Mouse (Mus musculus): Measurements from ENCODE around the gene Cadps2. TPM values are rescaled to one million over a fixed set of nuclear protein-coding genes. Genes with fewer than 3 reads are reported as not detected.

The Cadps2 gene
- total and polyA plus RNA-seq, 3 experiments = not detected

- Histone ChIP-seq H3K27ac (ENCODE audit: insufficient read depth, low read depth) (no peak overlapping the region), H3K27me3 (replicated peaks) (no peaks in the 10 kb centered on the region), H3K4me2 (ENCODE audit: insufficient read depth, low read depth, poor library complexity, severe bottlenecking) (no peak overlapping the region), H3K79me2 (replicated peaks; ENCODE audit: control insufficient read depth, extremely low read depth, insufficient read depth, poor library complexity, severe bottlenecking) (no peaks in the 10 kb centered on the region), H3K9me3 (replicated peaks; ENCODE audit: low read length) (no peaks in the 10 kb centered on the region), H3K9ac (ENCODE audit: insufficient read depth, low read depth) (no peak overlapping the region), H3K4me1 (ENCODE audit: control insufficient read depth in 1 of 2, insufficient read depth in 2 of 2) (no peaks in the 10 kb centered on the region), H3K36me3 (replicated peaks in 1 of 2; ENCODE audit: control insufficient read depth in 1 of 2, insufficient read depth in 1 of 2, low read length in 1 of 2) (no peaks in the 10 kb centered on the region), H3K4me3 (replicated peaks in 1 of 3; ENCODE audit: low read depth in 2 of 3, low read length in 2 of 3, poor library complexity in 1 of 3) (no peak overlapping the region)
- TF ChIP-seq BHLHE40 (IDR thresholded peaks at IDR 0.05; ENCODE audit: low read depth, low read length) = no peak
- no peak for TF ChIP-seq MAFK (IDR thresholded peaks at IDR 0.05; ENCODE audit: insufficient replicate concordance, low read length)
- TF ChIP-seq ZC3H11A (IDR thresholded peaks at IDR 0.05; ENCODE audit: low read depth, low read length) = no peak
- TF ChIP-seq MEF2A (IDR thresholded peaks at IDR 0.05; ENCODE audit: borderline replicate concordance, low read depth, low read length) = no peak
- TF ChIP-seq TCF12 (IDR thresholded peaks at IDR 0.05; ENCODE audit: low read depth, low read length) = no peak
- TF ChIP-seq ZMIZ1 (IDR thresholded peaks at IDR 0.05; ENCODE audit: low read depth, low read length) = no peak
- TF ChIP-seq KAT2A (IDR thresholded peaks at IDR 0.05; ENCODE audit: insufficient replicate concordance, low read length) = no peak
- no peak for TF ChIP-seq MYC (IDR thresholded peaks at IDR 0.05; ENCODE audit: low read depth, low read length)
- no peak for TF ChIP-seq MXI1 (IDR thresholded peaks at IDR 0.05; ENCODE audit: low read depth, low read length)
- TF ChIP-seq CHD2 (IDR thresholded peaks at IDR 0.05; ENCODE audit: low read length) = no peak
- no peak for TF ChIP-seq MAX (IDR thresholded peaks at IDR 0.05; ENCODE audit: low read length)
- TF ChIP-seq CTCF (conservative IDR thresholded peaks at IDR 0.05 in 1 of 2, IDR thresholded peaks at IDR 0.05 in 1 of 2; ENCODE audit: low read depth in 2 of 2, low read length in 2 of 2) = no peak
- TF ChIP-seq ZNF384 (IDR thresholded peaks at IDR 0.05; ENCODE audit: low read depth, low read length) = no peak
- TF ChIP-seq E2F4 (IDR thresholded peaks at IDR 0.05; ENCODE audit: insufficient replicate concordance, low read depth, low read length) = no peak
- no peak for TF ChIP-seq UBTF (IDR thresholded peaks at IDR 0.05; ENCODE audit: low read depth, low read length)
- no peak for TF ChIP-seq CHD1 (IDR thresholded peaks at IDR 0.05; ENCODE audit: low read depth, low read length)
- TF ChIP-seq NELFE (IDR thresholded peaks at IDR 0.05; ENCODE audit: low read depth, low read length) = no peak
- TF ChIP-seq HCFC1 (IDR thresholded peaks at IDR 0.05; ENCODE audit: low read depth, low read length) = no peak
- dilution Hi-C loops (cut with MboI; ENCODE audit: extremely low pct_ligation_motif_present, extremely low pct_unique_long_range_greater_than_20kb, low sequenced_read_pairs) = no loop called here
- in situ Hi-C loops (cut with MboI; ENCODE audit: low pct_ligation_motif_present, low pct_unique_long_range_greater_than_20kb, low sequenced_read_pairs) = no loop called here
- no peak for DNase-seq (ENCODE audit: extremely low read depth)
Observed at GRCm38 (mm10) chr6:23360596-23360995, 478.6 kb downstream of the Cadps2 start.

GRCm38 (mm10) chr6:23356141-23356540, 483.1 kb downstream of the Cadps2 start:
- no peak overlapping the region for H3K4me3 ChIP-seq (replicated peaks in 1 of 3; ENCODE audit: low read depth in 2 of 3, low read length in 2 of 3, poor library complexity in 1 of 3)
- H3K9ac ChIP-seq (ENCODE audit: insufficient read depth, low read depth) = no peak overlapping the region
- TF ChIP-seq ZNF384 (IDR thresholded peaks at IDR 0.05; ENCODE audit: low read depth, low read length) = no peak
- TF ChIP-seq POLR2AphosphoS2 (IDR thresholded peaks at IDR 0.05; ENCODE audit: low read depth, low read length) = no peak
- TF ChIP-seq ZC3H11A (IDR thresholded peaks at IDR 0.05; ENCODE audit: low read depth, low read length) = no peak
- TF ChIP-seq TCF12 (IDR thresholded peaks at IDR 0.05; ENCODE audit: low read depth, low read length) = no peak
- TF ChIP-seq KAT2A (IDR thresholded peaks at IDR 0.05; ENCODE audit: insufficient replicate concordance, low read length) = no peak
- TF ChIP-seq TBP (conservative IDR thresholded peaks at IDR 0.05; ENCODE audit: low read depth, low read length) = no peak
- no peak for TF ChIP-seq SMC3 (IDR thresholded peaks at IDR 0.05; ENCODE audit: low read depth, low read length)
- no peak for TF ChIP-seq BHLHE40 (IDR thresholded peaks at IDR 0.05; ENCODE audit: low read depth, low read length)
- TF ChIP-seq POLR2A (IDR thresholded peaks at IDR 0.05; ENCODE audit: low read depth, low read length) = no peak
- TF ChIP-seq CHD2 (IDR thresholded peaks at IDR 0.05; ENCODE audit: low read length) = no peak
- TF ChIP-seq MAFK (IDR thresholded peaks at IDR 0.05; ENCODE audit: insufficient replicate concordance, low read length) = no peak
- no peak for TF ChIP-seq EP300 (IDR thresholded peaks at IDR 0.05; ENCODE audit: low read length)
- TF ChIP-seq RCOR1 (conservative IDR thresholded peaks at IDR 0.05; ENCODE audit: low read depth, low read length) = no peak
- no peak for TF ChIP-seq NRF1 (IDR thresholded peaks at IDR 0.05; ENCODE audit: low read depth, low read length)
- no peak for TF ChIP-seq NELFE (IDR thresholded peaks at IDR 0.05; ENCODE audit: low read depth, low read length)
- no peak for TF ChIP-seq SIN3A (IDR thresholded peaks at IDR 0.05; ENCODE audit: low read length)
- TF ChIP-seq UBTF (IDR thresholded peaks at IDR 0.05; ENCODE audit: low read depth, low read length) = no peak
- no peak for TF ChIP-seq RAD21 (IDR thresholded peaks at IDR 0.05; ENCODE audit: low read depth, low read length)
- H3K27me3 ChIP-seq (replicated peaks) = no peaks in the 10 kb centered on the region
- DNase-seq (ENCODE audit: extremely low read depth) = no peak
- no peak overlapping the region for H3K27ac ChIP-seq (ENCODE audit: insufficient read depth, low read depth)
- H3K4me2 ChIP-seq (ENCODE audit: insufficient read depth, low read depth, poor library complexity, severe bottlenecking) = no peak overlapping the region
- H3K36me3 ChIP-seq (replicated peaks in 1 of 2; ENCODE audit: control insufficient read depth in 1 of 2, insufficient read depth in 1 of 2, low read length in 1 of 2) = no peaks in the 10 kb centered on the region
- no peaks in the 10 kb centered on the region for H3K4me1 ChIP-seq (ENCODE audit: control insufficient read depth in 1 of 2, insufficient read depth in 2 of 2)
- in situ Hi-C loops (cut with MboI; ENCODE audit: low pct_ligation_motif_present, low pct_unique_long_range_greater_than_20kb, low sequenced_read_pairs) (no loop called here), dilution Hi-C loops (cut with MboI; ENCODE audit: extremely low pct_ligation_motif_present, extremely low pct_unique_long_range_greater_than_20kb, low sequenced_read_pairs) (no loop called here)
- H3K79me2 ChIP-seq (replicated peaks; ENCODE audit: control insufficient read depth, extremely low read depth, insufficient read depth, poor library complexity, severe bottlenecking) = no peaks in the 10 kb centered on the region
- H3K9me3 ChIP-seq (replicated peaks; ENCODE audit: low read length) = peaks cover 2% of the 10 kb centered on the region

Measured in CH12.LX (cell line).